Mouse (Mus musculus) olfactory bulb, adult 2 months (tissue): Measurements from ENCODE around the gene Mef2d. TPM values are rescaled to one million over a fixed set of nuclear protein-coding genes. Genes with fewer than 3 reads are reported as not detected.

Source experiments
- H3K27ac ChIP-seq: fragments of 200-500 bp; 2 replicates; pipeline ENCODE4 v1.5.1; 2012; ENCODE audit warnings: low read depth, low read length; ENCODE audit not compliant: insufficient read depth
- H3K4me1 ChIP-seq: fragments of 200-500 bp; 2 replicates; pipeline ENCODE4 v1.6.1; 2012; ENCODE audit warnings: low read length; ENCODE audit not compliant: control insufficient read depth, insufficient read depth
- H3K4me3 ChIP-seq: fragments of 200-500 bp; 2 replicates; pipeline ENCODE4 v1.5.1; 2012; ENCODE audit warnings: mild to moderate bottlenecking, low read depth, low read length, moderate library complexity; ENCODE audit not compliant: insufficient read depth
- CTCF ChIP-seq: fragments of 200-500 bp; IDR thresholded peaks from 2 replicates; pipeline ENCODE4 v1.5.1; 2012; ENCODE audit warnings: low read depth, mild to moderate bottlenecking, low read length, moderate library complexity; ENCODE audit not compliant: insufficient read depth
- POLR2A ChIP-seq: fragments of 200-500 bp; IDR thresholded peaks from 2 replicates; pipeline ENCODE4 v1.6.1; 2012; ENCODE audit warnings: mild to moderate bottlenecking, low read depth, low read length, moderate library complexity; ENCODE audit not compliant: insufficient read depth
- WGBS: fragments of 180-500 bp; shearing (Covaris S2); methylation state at CpG from one replicate; pipeline ENCODE4 v1.1.7; 2018; 5-methylcytosine and 5-hydroxymethylcytosine counted together
- polyA plus RNA-seq: library from polyadenylated mRNA; stranded (reverse); fragments of >200 nt; gene quantifications from 2 replicates; pipeline ENCODE4 v1.2.4, GENCODE M21; 2012; ENCODE audit warnings: low replicate concordance; ENCODE audit not compliant: missing spikeins, insufficient read depth, insufficient read length

Mef2d gene
- polyA plus RNA-seq, 1 experiment = not detected

GRCm38 (mm10) chr3:88140903-88141430 is 1.2 kb upstream of the Mef2d start:
- peak overlapping the region; percentile 99 for H3K27ac ChIP-seq
- TF ChIP-seq CTCF = no peak
- 32% methylated on average over 6 of the region's 6 CpGs for WGBS
- peaks cover 45% of the 10 kb centered on the region for H3K4me1 ChIP-seq
- H3K4me3 ChIP-seq = no peak overlapping the region

DNA sequence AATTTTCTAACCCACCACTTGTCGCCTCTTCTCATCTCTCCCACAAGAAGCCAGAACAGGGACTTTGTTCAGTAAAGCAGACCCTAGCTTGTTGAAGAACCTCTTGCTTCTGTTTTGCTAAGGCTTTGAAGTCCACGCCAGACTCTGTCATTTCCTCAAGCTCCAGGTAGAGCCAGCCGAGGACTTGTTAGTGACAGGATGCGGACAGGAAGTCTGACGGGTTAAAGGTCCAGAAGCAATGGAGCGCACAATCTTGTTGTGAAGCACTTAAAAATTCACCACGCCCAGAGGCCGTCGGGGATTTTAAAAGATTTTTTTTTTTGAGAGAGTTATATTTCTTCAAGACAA is 759 bp upstream of the Mef2d start:
- TF ChIP-seq POLR2A (no peak), CTCF (no peak)
- 21% methylated on average over 9 of the region's 9 CpGs for WGBS
- peak overlapping the region; percentile 68; the same call in 1 of the 2 replicates for H3K4me3 ChIP-seq
- peaks cover 49% of the 10 kb centered on the region for H3K4me1 ChIP-seq
- H3K27ac ChIP-seq = peak overlapping the region; percentile 99

DNA sequence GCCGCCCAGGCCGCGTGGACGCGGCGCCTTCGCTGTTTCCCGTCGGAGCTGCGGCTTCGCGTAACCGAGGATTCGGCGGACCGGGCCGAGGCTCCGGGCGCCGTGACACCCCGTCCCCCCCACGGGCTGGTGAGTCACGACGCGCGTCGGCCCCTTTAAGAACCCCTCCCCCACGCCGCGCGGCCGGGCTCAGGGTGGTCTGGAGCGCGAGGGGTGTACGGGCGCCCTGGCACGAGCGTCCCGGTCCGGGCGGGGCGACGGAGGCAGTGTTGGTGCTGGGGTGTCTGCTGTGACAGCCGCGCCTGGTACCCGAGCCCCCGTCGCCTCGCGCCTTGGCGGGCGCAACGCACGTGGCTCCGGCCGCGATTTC is 359 bp downstream of the Mef2d start:
- H3K27ac ChIP-seq = peak overlapping the region; percentile 93
- H3K4me3 ChIP-seq = peak overlapping the region; percentile 68
- peaks cover 57% of the 10 kb centered on the region for H3K4me1 ChIP-seq
- TF ChIP-seq POLR2A = no peak
- no peak for TF ChIP-seq CTCF
- WGBS = 1% methylated on average over 57 of the region's 57 CpGs

DNA sequence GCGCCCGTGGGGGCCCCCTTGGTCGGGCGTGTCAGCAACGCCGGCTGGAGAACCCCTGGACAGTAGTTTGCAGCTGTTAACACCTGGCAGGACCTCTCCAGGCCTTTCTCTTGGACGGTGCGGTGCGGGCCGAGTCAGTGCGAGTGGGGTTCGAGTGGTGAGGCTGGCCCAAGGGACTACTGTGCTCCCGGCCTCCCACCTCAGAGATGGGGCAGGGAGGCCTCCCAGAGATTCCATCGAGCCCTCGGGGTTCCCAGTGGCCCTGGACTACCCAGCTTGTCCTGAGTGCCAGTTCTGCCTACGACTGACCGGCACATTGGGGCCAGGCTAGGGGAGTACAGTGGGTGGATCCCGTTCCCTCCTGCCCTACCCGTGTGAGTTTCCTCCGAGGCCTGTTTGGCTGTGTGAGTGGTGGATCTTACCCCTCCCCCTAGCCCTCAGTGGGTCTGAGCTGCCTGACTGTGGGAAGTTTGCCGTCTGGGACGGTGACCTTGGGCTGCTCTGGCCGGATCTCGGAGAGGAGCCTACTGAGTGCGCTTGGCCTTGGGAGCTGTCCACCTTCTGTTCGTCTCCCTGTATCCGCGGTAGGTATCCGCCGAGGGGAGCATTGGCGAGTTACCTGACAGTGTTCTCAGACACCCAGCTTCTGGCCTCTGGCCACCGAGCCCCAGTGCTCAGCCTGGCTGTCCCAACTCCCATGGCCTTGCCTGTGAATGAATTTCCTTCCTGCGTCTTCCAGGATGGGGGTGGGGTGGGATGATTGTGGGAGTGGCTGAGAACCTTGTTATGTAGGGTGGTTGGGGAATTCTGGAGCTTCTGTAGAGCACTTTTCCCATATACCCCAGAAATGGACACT is 972 bp downstream of the Mef2d start:
- Histone ChIP-seq H3K4me1 (peaks cover 61% of the 10 kb centered on the region), H3K27ac (peak overlapping the region; percentile 93), H3K4me3 (peak overlapping the region; percentile 68)
- WGBS = under 1% methylated on average over 33 of the region's 33 CpGs
- TF ChIP-seq POLR2A (no peak), CTCF (no peak)

GRCm38 (mm10) chr3:88143961-88144486 is 1.9 kb downstream of the Mef2d start:
- Histone ChIP-seq H3K4me3 (peak overlapping the region; percentile 58), H3K4me1 (peaks cover 66% of the 10 kb centered on the region), H3K27ac (peak overlapping the region; percentile 84)
- WGBS = 1% methylated on average over 5 of the region's 5 CpGs
- TF ChIP-seq POLR2A = no peak; the same call in 1 of the 2 replicates
- no peak for TF ChIP-seq CTCF

DNA sequence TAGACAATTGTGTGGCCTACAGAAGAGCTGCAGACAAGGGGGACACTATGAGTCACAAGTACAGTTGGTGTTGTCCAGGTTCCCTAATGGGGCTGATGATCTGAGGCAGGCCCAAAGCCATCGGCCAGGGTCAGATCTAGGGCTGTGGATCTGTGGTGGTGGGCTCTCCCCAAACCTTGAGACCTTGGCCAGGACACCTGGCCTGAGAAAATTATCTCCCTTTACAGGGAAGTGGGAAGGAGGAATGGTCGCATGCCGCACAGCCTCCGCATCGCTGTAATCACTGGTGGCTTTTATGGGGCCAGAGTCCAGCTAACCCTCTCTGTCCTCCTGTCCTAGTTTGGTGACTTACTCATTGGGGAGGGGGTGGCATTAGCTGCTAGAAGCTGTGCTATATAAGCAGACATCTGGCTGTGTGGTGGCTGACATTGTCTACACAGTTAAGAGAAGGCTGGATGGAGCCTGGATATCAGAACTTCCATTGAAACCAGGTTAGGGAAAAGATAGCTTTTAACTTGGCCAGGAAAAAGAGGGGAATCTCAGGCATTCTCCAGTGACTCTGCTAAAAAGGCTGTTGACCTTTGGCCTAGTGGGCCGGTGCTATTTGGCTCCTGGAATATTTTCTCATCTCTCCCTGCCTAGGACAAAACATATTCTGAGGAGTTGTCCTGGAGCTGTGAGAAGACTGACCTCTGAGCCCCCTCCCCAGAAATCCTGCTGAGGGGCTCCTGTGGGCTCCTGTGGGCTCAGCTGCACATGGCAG is 2.7 kb downstream of the Mef2d start:
- H3K27ac ChIP-seq = peak overlapping the region; percentile 84
- TF ChIP-seq CTCF (no peak), POLR2A (peak; percentile 6; the same call in 1 of the 2 replicates)
- 37% methylated on average over 6 of the region's 6 CpGs for WGBS
- H3K4me3 ChIP-seq = peak overlapping the region; percentile 58
- peaks cover 67% of the 10 kb centered on the region for H3K4me1 ChIP-seq

DNA sequence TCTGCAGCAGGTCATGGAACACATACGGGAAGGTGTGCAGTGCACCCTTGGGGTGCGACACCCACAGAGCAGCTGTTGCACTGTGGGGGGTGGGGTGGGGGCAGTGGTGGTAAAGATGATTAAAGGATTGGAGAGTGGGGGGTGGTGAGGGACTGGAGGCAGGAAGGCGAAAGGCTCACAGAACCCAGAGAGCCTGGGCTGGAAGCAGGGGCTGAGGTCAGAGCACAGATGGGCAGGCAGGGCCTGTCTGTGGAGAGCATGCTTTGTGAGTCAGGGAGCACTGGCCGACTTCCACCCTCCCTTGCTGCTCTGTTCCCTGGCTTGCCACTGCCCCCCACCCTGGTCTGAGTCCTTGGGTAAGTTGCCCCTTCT is 3.2 kb downstream of the Mef2d start:
- Histone ChIP-seq H3K27ac (peak overlapping the region; percentile 84), H3K4me1 (peaks cover 67% of the 10 kb centered on the region), H3K4me3 (peak overlapping the region; percentile 32)
- WGBS = 8% methylated on average over 4 of the region's 4 CpGs
- no peak for TF ChIP-seq POLR2A

DNA sequence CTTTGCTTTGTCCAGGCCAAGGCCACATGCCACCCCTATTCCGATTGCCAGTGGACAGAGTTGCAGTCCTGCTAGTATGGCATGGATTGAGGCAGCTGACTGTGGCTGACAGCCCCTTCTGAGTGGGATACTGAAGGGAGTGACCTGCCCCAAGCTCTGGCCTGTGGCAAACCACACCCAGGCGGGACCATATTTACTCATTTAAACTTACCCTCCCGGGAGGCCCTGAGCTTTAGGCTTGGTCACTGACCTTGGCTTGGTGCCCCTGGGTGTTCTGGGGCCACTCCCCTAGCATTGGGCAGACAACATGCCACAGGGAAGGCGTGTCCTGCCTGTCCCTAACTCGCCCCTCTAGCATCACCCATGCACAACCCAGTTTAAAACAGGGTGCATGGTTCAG is 3.8 kb downstream of the Mef2d start:
- H3K27ac ChIP-seq = peak overlapping the region; percentile 84
- WGBS = 52% methylated on average over 5 of the region's 5 CpGs
- peaks cover 67% of the 10 kb centered on the region for H3K4me1 ChIP-seq
- TF ChIP-seq POLR2A (no peak), CTCF (no peak)
- peak overlapping the region; percentile 32 for H3K4me3 ChIP-seq
